Mouse (Mus musculus): ENCODE measurements around the gene Sertm1. TPM values are rescaled to one million over a fixed set of nuclear protein-coding genes. Genes with fewer than 3 reads are reported as not detected.

Sertm1 gene
- total RNA-seq (2021), result not detected
- long read RNA-seq, experiment 1, result 0 reads
- long read RNA-seq, experiment 2, result 0 reads

DNA sequence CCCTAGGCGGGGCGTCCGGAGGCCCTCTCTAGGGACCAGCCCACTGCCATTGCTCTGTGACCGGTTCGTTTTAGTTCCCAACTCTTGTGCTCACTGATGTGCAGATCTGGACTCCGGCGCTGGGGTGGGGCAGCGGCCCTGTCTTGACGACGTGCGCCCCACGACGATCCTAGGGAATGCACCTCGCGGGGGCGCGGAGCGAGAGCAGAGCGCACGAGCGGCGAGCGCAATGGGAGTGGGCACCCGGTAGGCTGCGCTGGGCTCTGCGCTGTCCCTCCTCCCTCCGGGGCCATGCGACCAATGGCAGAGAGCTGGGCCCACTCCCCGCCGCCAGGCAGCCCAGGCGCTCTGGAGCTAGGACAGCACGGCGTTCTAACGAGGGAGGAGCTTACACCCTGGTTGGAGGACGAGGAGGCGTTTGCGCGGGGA, at the start of gene Sertm1:
Gene Sertm1 (minus strand): TSS at position 245 of the 429 bp plus-strand sequence.
- no peak for DNase-seq (ENCODE audit: low spot score in 2 of 2)

DNA sequence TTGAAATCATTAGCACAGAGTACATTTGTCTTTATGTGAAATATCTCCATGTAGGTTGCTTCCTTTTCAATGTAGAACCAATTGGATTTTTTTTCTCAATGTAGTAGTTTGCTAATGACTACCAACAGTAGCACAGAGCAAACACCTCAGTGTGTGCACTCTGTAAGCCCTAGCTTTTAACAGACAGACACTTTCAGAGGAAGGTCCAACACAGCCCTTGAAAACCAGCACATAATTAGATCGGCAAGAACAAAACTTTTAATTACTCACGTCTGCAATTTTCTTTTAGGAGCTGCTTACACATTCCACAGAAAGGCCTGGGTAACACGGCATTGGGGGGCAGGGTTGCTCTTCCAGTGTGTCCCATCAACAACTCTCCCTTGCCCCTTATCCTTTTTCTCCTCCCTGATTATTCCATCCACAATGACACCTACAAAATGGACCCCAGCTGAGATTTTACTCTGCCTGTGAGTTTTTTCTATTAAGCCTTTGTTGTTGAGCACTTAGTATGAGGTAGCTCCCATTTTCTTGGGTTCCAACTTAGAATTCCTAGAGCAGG, 49.3 kb upstream of the Sertm1 start:
- no peak for DNase-seq (ENCODE audit: low spot score in 2 of 2)

DNA sequence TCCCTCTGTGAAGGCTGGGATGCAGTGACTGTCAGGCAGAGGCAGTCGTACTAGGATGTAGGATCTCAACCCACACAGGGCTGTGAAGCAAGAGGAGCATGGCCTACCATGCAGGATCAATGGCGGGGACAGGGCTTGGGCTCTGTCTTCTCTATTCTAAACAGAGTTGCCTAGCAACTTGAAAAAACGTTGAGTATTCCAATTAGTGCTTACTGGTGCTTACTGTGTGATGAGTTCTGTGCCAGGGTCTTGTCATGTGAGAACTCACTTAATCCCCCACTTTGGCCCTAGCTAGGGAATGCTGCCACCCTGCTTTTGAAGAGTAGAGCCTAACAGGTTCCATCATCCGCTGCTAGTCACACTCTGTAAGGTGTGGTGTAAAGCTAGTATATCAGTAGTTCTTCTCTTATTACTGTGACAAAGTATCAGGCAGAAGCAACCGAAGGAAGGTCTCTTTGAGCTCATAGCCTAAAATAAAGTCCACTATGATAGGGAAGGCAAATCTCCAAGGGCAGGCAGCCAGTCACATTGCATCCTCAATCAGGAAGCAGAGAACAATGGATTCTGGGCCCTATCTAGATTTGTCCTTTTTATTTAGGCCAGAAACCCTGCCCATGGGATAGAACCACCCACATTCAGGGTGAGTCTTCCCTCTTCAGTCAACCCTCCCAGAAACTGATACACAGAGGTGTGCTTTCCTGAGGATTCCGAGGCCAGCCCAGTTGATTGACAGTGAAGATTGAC, 27.6 kb upstream of the Sertm1 start:
- DNase-seq (ENCODE audit: low spot score in 2 of 2), result no peak

DNA sequence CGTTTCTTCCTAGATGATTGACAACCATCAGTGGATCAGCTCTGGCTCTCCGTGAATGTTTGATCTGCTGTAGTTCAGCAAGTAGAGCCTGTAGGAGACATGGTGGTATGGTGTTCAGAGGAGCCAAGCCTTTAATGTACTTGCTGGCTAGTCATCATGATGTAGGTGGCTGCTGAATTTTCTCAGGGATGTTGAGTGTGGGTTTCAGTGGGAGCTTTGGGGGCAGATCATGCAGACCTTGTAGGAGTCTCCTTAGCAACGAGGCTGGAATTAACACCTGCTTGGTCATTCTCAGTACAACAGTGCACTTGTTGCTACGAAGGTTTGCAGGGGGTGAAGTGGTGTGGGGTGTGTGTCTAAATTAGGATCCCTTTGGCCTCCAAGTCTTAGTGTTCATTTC, 18.8 kb upstream of the Sertm1 start:
- DNase-seq (ENCODE audit: low spot score in 2 of 2), result no peak

DNA sequence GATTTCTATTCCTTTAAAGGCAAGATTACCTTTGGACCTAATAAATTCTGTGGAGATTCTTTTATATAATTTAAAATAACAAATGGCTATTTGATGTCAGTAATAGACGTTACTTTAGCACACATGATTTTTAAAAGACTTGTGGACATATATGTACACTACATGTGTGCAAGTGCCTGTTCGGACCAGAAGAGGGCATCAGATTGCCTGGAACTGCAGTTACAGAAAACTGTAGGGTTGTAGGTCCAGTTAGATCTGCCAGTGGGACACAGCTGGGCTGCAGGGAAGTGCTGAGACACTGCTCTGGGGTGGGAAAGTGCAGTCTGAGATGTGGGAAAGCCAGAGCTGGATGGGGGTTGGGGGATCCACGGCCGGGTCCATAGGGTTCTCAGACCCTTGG, 16.9 kb upstream of the Sertm1 start:
- DNase-seq (ENCODE audit: low spot score in 2 of 2), result no peak

DNA sequence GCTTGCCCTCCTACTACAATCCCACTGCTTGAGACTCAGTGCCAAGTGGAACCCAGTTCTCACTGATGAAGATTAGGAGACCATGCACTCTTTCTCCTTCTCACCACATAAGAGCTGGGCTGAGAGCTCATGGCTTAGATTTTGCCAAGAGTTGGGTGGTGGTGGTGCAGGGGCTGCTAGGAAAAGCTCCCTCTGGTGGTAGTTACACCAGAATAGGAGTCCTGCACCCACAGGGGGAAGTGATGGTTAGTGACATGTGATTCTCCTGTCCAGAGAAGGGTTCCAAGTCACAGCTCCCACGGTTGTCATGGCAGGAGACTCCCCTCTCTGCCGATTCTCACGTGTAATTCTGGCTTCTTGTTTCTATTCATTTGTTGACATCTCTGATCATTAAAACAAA, 4.7 kb upstream of the Sertm1 start:
- no peak for DNase-seq (ENCODE audit: low spot score in 2 of 2)

DNA sequence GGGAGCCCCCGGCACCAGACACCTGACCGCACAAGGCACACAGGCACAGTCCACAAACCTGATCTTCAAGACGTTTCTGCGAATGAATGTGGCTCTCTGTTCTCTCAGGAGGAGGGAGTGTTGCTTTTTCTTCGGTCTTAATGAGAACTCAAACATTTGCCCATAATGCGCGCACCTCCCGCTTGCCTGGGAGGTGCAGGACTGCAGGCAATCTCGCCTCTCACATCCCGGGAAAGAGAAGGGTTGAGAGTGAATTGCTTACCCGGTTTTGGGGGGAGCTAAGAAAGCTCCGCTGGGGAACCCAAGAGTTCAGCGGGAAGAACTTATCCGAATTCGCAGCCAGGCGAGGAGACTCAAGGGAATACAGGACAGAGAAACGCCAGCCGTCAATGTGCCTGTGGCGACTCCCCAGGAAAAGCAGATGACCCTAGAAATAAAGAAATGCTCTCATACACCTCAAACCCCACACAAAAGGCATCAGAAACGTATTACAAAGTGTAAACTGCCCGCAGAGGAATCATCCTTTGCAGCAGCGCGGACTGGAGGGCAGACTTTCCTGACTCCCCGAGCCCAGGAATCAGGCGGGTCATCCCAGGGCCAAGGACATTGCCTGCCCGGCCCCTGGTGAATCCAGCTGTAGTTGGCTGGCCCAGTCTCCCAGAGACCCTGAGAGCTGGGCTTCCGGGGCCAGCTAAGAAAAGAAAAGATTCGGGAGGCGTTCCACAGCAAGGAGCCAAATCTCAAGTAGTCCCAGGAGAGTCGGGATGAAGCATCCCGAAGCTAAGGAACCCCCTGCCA, 643 bp downstream of the Sertm1 start:
- DNase-seq (ENCODE audit: low spot score in 2 of 2), result no peak

DNA sequence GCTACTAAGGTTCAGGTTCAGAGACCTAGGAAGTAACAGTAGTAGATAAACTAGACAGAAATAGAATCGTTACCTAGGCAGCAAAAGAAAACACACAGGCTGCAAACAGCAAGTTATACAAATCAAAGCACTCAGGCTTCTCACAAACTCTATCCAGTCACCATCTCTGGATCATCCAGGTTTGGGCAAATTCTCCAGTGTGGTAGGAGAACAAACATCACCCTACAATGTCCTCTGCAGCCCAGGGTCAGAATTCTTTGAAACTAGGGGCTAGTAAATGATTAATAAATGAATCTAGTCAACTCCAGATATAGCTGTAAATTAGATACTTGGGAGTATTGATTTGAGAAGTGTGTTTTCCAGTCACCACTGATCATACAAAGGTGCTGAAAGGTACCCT, 6.8 kb downstream of the Sertm1 start:
- DNase-seq (ENCODE audit: low spot score in 2 of 2), result no peak

DNA sequence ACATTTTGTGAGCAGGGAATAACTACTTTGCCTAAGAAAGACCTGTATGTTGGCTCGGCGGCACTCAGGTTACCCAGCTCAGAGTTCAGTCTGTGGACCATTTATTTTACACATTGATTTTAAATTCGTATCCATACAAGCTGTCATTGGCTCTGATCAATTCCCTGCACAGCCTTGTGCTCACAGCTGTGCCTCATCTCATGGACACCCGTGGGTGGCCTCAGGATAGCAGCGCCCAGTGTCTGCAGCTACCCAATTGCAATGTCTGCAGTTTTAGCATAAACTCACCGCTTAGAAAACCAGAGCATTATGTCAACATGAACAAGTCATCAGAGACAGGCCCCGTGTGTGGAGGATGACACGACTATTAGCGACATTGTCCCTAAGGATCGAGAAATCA, 17.7 kb downstream of the Sertm1 start:
- no peak for DNase-seq (ENCODE audit: low spot score in 2 of 2)

DNA sequence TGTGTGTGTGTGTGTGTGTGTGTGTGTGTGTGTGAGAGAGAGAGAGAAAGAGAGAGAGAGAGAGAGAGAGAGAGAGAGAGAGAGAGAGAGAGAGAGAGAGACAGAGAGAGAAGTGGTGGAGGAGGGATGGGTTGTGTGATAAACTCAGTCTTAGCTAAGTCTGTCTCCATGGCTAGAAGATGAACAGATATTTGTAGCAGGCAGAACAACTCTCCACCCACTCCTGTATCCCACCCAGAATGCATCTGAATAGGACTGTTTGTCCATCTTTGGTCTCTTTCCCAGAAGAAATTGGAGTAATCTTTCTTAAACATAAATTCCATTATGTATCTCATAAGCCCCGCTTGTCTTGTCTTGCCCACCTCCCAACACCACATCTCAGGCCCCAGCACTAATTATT, 20.8 kb downstream of the Sertm1 start:
- no peak for DNase-seq (ENCODE audit: low spot score in 2 of 2)

DNA sequence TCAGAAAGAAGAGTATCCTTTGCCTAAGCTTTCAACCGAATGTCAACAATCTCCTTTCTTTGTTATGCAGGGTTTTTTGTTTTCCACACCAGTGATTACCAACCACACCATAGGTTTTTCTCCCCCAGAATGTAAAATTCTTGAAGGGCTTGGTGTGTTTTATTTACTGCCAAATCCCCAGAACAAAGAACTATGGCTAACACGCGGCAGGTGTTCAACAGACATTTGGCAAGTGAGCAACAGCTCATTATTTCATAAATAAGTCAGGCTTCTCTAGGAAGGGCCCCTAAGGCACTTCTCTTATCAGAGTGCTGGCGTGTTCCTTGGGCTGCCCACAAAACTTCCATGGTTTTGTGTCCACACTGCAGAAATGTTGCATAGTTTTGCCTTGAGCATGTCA, 23.5 kb downstream of the Sertm1 start:
- DNase-seq (ENCODE audit: low spot score in 2 of 2), result no peak

DNA sequence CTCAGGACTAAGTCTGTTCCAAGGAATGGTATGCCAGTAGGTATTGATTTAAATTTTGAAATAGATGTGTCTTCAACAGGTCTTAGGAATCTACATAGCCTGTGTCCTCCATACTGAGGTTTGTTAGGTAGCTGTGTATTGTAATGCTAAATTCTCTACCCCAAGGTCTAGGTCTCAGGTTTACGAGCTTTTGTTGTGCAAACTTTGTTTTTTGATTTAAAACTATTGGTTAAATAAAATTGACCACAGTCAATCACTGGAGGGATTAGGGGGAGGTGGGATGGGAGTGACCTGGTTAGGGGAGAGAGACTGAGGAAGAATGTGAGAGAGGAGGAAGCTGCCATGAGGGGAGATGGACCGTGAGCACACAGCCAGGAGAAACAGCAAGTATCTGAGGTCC, 29.2 kb downstream of the Sertm1 start:
- no peak for DNase-seq (ENCODE audit: low spot score in 2 of 2)

Other genes with a start within 250 kb of the Sertm1 start
- gene Supt20, start 223.1 kb downstream of the Sertm1 start, total RNA-seq (2021), result 10 to 100 TPM; 35.6 to 37.4 TPM
- not detected for gene Gm21958, start 201.5 kb downstream of the Sertm1 start, total RNA-seq (2021)
- gene Exosc8, start 180.5 kb downstream of the Sertm1 start, total RNA-seq (2021), result 10 to 100 TPM; 25.7 to 34.4 TPM
- gene Alg5, start 180.3 kb downstream of the Sertm1 start, total RNA-seq (2021), result 10 to 100 TPM; 33.6 to 43.3 TPM
- 10 to 100 TPM in 1 of 2 experiments, 1 to 10 TPM in 1; 9.8 to 19.8 TPM for gene Smad9, start 160.3 kb downstream of the Sertm1 start, total RNA-seq (2021)
- gene Rfxap, start 108.1 kb downstream of the Sertm1 start, total RNA-seq (2021), result 10 to 100 TPM; 25.0 to 31.7 TPM
- gene Ccna1, start 139.6 kb upstream of the Sertm1 start, total RNA-seq (2021), result not detected
- 10 to 100 TPM; 38.7 to 59.3 TPM for gene Spg20, start 196.2 kb upstream of the Sertm1 start, total RNA-seq (2021)
- gene Ccdc169, start 221.5 kb upstream of the Sertm1 start, total RNA-seq (2021), result not detected